Mouse (Mus musculus) midbrain, embryonic 13.5 days (tissue): Measurements from ENCODE around the gene Cela1. TPM values are rescaled to one million over a fixed set of nuclear protein-coding genes. Genes with fewer than 3 reads are reported as not detected.

Source experiments
- ATAC-seq: fragments of 200-750 bp; cut with Nextera tagmentation; 2 replicates; pipeline ENCODE4 v1.8.0; 2017; ENCODE audit warnings: mild to moderate bottlenecking, moderate TSS enrichment, moderate library complexity
- H3K27ac ChIP-seq: fragments of 300-500 bp; sonication (generic); 2 replicates; pipeline ENCODE4 v1.5.1; 2015; ENCODE audit warnings: inconsistent platforms, mild to moderate bottlenecking, moderate library complexity
- H3K27me3 ChIP-seq: fragments of 300-500 bp; sonication (generic); 2 replicates; pipeline ENCODE4 v1.6.1; 2015; ENCODE audit warnings: mild to moderate bottlenecking, inconsistent platforms
- H3K36me3 ChIP-seq: fragments of 300-500 bp; sonication (generic); 2 replicates; pipeline ENCODE4 v1.6.1; 2015; ENCODE audit warnings: mild to moderate bottlenecking, inconsistent platforms
- H3K4me1 ChIP-seq: fragments of 300-500 bp; sonication (generic); replicated peaks from 2 replicates; pipeline ENCODE4 v1.6.1; 2015; ENCODE audit warnings: inconsistent platforms
- H3K4me2 ChIP-seq: fragments of 300-500 bp; sonication (generic); replicated peaks from 2 replicates; pipeline ENCODE4 v1.6.1; 2015; ENCODE audit warnings: moderate library complexity, mild to moderate bottlenecking, inconsistent platforms
- H3K4me3 ChIP-seq: fragments of 300-500 bp; sonication (generic); replicated peaks from 2 replicates; pipeline ENCODE4 v1.5.1; 2015; ENCODE audit warnings: mild to moderate bottlenecking, inconsistent platforms
- H3K9ac ChIP-seq: fragments of 300-500 bp; sonication (generic); replicated peaks from 2 replicates; pipeline ENCODE4 v1.6.1; 2015; ENCODE audit warnings: mild to moderate bottlenecking, inconsistent platforms
- H3K9me3 ChIP-seq: fragments of 300-500 bp; sonication (generic); 2 replicates; pipeline ENCODE4 v1.6.1; 2016; ENCODE audit warnings: mild to moderate bottlenecking, inconsistent platforms
- WGBS: fragments of 180-500 bp; shearing (Covaris S2); methylation state at CpG from one replicate; pipeline ENCODE4 v1.1.7; 2015; 5-methylcytosine and 5-hydroxymethylcytosine counted together
- polyA plus RNA-seq: library from polyadenylated mRNA; unstranded; fragments of >200 nt; fragmentation: Nextera tagmentation; extraction: Ambion mirVana; gene quantifications from 2 replicates; pipeline ENCODE4 v1.2.1, GENCODE M21; 2015

Gene Cela1
- polyA plus RNA-seq = 0.34 and 1.1 TPM in 2 replicates

- H3K27ac ChIP-seq = no peak within 1 kb of the TSS
- no peak within 1 kb of the TSS for H3K4me2 ChIP-seq
- H3K9ac ChIP-seq = no peak within 1 kb of the TSS
- no peaks in the 10 kb centered on the region for H3K4me1 ChIP-seq
- H3K36me3 ChIP-seq = no peaks in the 10 kb centered on the region
- H3K27me3 ChIP-seq = no peaks in the 10 kb centered on the region
- no peak within 1 kb of the TSS for H3K4me3 ChIP-seq
- WGBS = 83% methylated on average over 8 of the region's 8 CpGs
- peaks cover 9% of the 10 kb centered on the region; the same call in 1 of the 2 replicates for H3K9me3 ChIP-seq
- ATAC-seq = no peak
These were observed at the start of gene Cela1 for GRCm38 (mm10) chr15:100687430-100687971. Gene Cela1, minus strand, starts transcription at chr15:100687921.

GRCm38 (mm10) chr15:100735953-100736300 lies 48.2 kb upstream of the Cela1 start:
- ATAC-seq = no peak
- peaks cover 4% of the 10 kb centered on the region for H3K27me3 ChIP-seq
- H3K4me1 ChIP-seq = no peaks in the 10 kb centered on the region
- H3K4me3 ChIP-seq = no peak overlapping the region
- no peak overlapping the region for H3K27ac ChIP-seq
- WGBS = 90% methylated on average over 9 of the region's 9 CpGs
- no peaks in the 10 kb centered on the region for H3K36me3 ChIP-seq
- H3K9ac ChIP-seq = no peak overlapping the region
- no peaks in the 10 kb centered on the region for H3K9me3 ChIP-seq
- H3K4me2 ChIP-seq = no peak overlapping the region

GRCm38 (mm10) chr15:100735095-100735952 lies 47.6 kb upstream of the Cela1 start:
- no peaks in the 10 kb centered on the region for H3K36me3 ChIP-seq
- H3K27me3 ChIP-seq = peaks cover 10% of the 10 kb centered on the region
- H3K4me1 ChIP-seq = no peaks in the 10 kb centered on the region
- H3K9me3 ChIP-seq = no peaks in the 10 kb centered on the region
- 86% methylated on average over 14 of the region's 15 CpGs for WGBS
- H3K4me3 ChIP-seq = no peak overlapping the region
- H3K9ac ChIP-seq = no peak overlapping the region
- H3K27ac ChIP-seq = no peak overlapping the region
- H3K4me2 ChIP-seq = no peak overlapping the region
- no peak for ATAC-seq

GRCm38 (mm10) chr15:100732580-100732979 lies 44.9 kb upstream of the Cela1 start:
- no peaks in the 10 kb centered on the region for H3K9me3 ChIP-seq
- peaks cover 13% of the 10 kb centered on the region for H3K4me1 ChIP-seq
- H3K36me3 ChIP-seq = no peaks in the 10 kb centered on the region
- no peak overlapping the region for H3K4me3 ChIP-seq
- WGBS = 36% methylated on average over 5 of the region's 5 CpGs
- H3K27me3 ChIP-seq = peaks cover 37% of the 10 kb centered on the region
- no peak overlapping the region for H3K27ac ChIP-seq
- ATAC-seq = no peak
- no peak overlapping the region for H3K9ac ChIP-seq
- no peak overlapping the region for H3K4me2 ChIP-seq

- peaks cover 47% of the 10 kb centered on the region for H3K27me3 ChIP-seq
- ATAC-seq = no peak
- no peaks in the 10 kb centered on the region for H3K9me3 ChIP-seq
- no peak overlapping the region for H3K4me2 ChIP-seq
- H3K27ac ChIP-seq = no peak overlapping the region
- H3K9ac ChIP-seq = no peak overlapping the region
- WGBS = 52% methylated on average over 9 of the region's 9 CpGs
- H3K4me1 ChIP-seq = peaks cover 13% of the 10 kb centered on the region
- H3K4me3 ChIP-seq = no peak overlapping the region
- H3K36me3 ChIP-seq = no peaks in the 10 kb centered on the region
These were observed 43.4 kb upstream of the Cela1 start for GRCm38 (mm10) chr15:100731081-100731480.

DNA sequence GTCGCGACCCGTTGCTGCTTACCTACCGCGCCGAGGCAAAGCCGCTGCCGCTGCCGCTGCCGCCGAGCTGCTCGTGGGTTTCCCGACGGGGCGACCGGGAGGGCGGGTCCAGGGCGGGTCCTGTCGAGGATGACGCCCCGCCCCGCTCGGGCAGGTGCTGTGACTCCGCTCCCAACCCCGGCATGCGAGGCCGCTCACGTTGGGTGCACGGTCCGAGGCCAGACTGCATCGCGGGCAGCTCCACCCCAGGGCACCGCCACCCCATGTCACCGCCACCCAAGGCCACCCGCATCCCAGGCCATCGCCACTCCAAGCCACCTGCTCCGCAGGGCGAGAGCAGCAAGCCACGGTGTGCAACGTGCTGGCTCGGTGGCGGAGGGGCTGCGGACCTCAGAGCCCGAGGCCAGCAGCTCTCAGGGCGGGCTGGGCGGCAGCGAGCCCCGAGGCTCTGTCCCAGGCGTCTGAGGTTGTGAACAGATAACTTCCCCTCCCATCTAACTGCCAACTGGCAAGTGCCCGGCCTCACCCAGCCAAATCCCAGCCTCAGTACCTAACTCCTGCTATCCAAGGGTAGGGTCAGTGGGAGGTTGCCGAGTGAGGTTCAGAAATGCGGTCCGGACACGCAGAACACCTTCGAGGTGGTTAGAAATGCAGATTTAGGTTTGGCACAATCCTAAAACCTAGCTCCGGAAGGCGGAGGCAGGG lies 41.7 kb upstream of the Cela1 start, which contains the start of gene Galnt6:
Gene Galnt6 (minus strand): TSS at position 96 of the 705 bp plus-strand sequence.
- H3K4me1 ChIP-seq = peaks cover 13% of the 10 kb centered on the region
- no peak within 1 kb of the TSS for H3K27ac ChIP-seq
- H3K36me3 ChIP-seq = no peaks in the 10 kb centered on the region
- peaks cover 47% of the 10 kb centered on the region for H3K27me3 ChIP-seq
- peak; percentile 6; the same call in 1 of the 2 replicates for ATAC-seq
- H3K4me3 ChIP-seq = peak within 1 kb of the TSS; percentile 39
- peak within 1 kb of the TSS; percentile 49 for H3K9ac ChIP-seq
- WGBS = 4% methylated on average over 57 of the region's 57 CpGs
- H3K9me3 ChIP-seq = no peaks in the 10 kb centered on the region
- peak within 1 kb of the TSS; percentile 64 for H3K4me2 ChIP-seq

DNA sequence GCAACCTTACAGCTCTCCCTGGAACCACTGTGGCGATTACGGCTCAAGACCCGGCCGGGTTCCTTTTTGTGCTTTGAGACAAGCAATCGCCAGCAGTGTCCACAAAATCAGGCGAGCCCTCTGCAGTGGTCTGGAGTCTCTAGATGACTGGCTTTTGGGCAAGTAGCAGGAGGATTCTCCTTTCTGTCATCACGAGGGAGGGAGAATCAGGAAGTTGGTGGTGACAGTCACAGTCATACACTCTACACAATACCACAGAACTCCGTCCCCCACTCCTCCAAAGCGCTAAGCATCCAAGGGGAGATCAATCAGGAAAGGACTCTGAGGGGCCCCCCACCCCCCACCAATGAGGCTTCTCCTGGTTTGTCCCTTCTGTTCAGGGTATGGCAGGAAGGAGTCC lies 40.9 kb upstream of the Cela1 start:
- Histone ChIP-seq H3K4me3 (peak overlapping the region; percentile 39), H3K9ac (peak overlapping the region; percentile 49; the same call in 1 of the 2 replicates), H3K36me3 (no peaks in the 10 kb centered on the region), H3K27ac (no peak overlapping the region), H3K9me3 (no peaks in the 10 kb centered on the region), H3K4me1 (peaks cover 13% of the 10 kb centered on the region), H3K27me3 (peaks cover 47% of the 10 kb centered on the region), H3K4me2 (peak overlapping the region; percentile 64)
- ATAC-seq = 0 out of 2 replicates have a peak, but pooled peaks have one; percentile 17
- 23% methylated on average over 9 of the region's 9 CpGs for WGBS

DNA sequence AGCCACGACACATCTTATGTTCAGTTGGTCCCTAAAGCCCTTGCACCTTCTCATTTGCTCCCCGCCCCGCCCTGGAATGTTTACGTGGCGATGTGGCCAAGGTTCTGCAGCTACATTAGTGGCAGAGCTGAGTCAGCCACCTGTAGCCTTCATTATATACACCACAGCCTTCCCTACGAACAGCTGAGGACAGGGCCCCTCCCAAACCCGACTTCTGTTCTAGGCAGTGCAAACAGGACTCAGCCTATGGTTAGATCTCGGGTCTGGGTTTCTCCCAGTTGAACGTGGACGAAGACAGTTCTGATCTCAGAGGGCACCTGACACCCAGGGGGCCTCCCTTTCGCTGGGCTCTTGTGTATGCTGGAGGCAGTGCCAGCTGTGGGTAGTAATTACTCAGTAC lies 40.1 kb upstream of the Cela1 start:
- Histone ChIP-seq H3K4me3 (no peak overlapping the region), H3K27me3 (peaks cover 47% of the 10 kb centered on the region), H3K9me3 (no peaks in the 10 kb centered on the region), H3K27ac (no peak overlapping the region), H3K4me2 (no peak overlapping the region), H3K9ac (no peak overlapping the region), H3K4me1 (peaks cover 13% of the 10 kb centered on the region), H3K36me3 (no peaks in the 10 kb centered on the region)
- WGBS = 84% methylated on average over 11 of the region's 11 CpGs
- ATAC-seq = no peak

GRCm38 (mm10) chr15:100726721-100727120 lies 39.0 kb upstream of the Cela1 start:
- Histone ChIP-seq H3K9me3 (no peaks in the 10 kb centered on the region), H3K36me3 (no peaks in the 10 kb centered on the region), H3K4me1 (peaks cover 13% of the 10 kb centered on the region), H3K4me2 (no peak overlapping the region), H3K27ac (no peak overlapping the region), H3K27me3 (peaks cover 47% of the 10 kb centered on the region), H3K4me3 (no peak overlapping the region), H3K9ac (no peak overlapping the region)
- ATAC-seq = no peak
- WGBS = 82% methylated on average over 11 of the region's 11 CpGs

DNA sequence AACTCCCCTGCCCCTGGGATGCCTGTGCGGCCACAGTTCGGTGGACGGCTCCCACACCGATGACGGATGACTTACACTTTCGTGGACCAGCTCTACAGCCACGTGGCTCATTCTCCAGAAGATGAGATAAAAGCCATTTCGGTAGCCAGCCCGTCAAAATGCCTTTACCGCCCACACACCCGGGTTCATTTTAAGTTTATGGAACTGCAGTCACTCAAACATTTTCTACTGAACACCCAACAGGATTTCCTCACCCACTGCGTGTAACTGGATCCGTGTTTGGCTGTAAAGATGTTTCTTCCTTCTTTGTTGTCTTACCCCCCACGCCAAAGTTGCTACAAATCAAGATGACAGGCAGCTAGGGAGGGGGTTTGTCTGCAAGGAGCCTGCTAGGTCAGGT lies 35.8 kb upstream of the Cela1 start:
- ATAC-seq = no peak
- Histone ChIP-seq H3K9me3 (no peaks in the 10 kb centered on the region), H3K36me3 (no peaks in the 10 kb centered on the region), H3K4me2 (no peak overlapping the region), H3K4me3 (no peak overlapping the region), H3K27ac (no peak overlapping the region), H3K4me1 (peaks cover under 1% of the 10 kb centered on the region), H3K27me3 (peaks cover 19% of the 10 kb centered on the region), H3K9ac (no peak overlapping the region)
- 85% methylated on average over 14 of the region's 14 CpGs for WGBS

DNA sequence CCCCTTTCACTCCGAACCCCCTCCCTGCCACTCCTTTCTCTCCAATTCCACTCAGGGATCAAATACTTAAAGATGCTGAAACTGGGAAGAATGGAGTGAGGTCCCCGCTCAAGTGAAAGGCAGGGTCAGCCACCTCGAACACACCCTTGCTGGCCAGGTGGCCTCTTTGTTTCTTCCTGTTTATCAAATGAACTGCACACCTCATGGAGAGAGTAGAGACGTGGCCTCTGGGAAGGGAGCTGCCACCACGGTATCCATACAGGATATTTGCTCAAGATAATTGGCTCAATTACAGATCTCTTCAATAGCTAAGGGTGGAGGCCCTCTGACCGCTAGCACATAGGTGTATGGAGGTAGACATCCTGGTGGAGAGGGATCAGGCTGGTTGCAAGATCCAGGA lies 34.8 kb upstream of the Cela1 start:
- H3K36me3 ChIP-seq = no peaks in the 10 kb centered on the region
- ATAC-seq = no peak
- 74% methylated on average over 6 of the region's 6 CpGs for WGBS

DNA sequence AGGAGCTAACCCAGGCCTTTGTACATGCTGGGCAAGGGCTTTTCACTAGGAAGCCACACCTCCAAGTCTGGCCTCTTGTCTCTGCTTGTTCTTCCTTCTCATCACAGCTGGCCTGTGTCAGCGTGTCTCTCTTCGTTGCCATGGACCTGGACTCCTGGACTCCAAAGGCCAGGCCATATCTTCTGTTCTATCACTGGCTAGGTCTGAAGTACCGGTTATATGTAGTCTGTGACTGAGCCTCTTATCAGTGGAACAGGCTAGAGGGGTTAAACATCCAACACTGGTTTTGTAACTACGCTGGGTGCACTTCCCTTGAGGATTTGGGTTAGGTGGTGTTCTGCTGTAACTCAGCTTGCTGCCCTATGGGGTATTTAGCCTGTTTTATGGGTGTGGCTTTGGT lies 34.3 kb upstream of the Cela1 start:
- ATAC-seq = no peak
- Histone ChIP-seq H3K27ac (no peak overlapping the region), H3K4me3 (no peak overlapping the region), H3K9me3 (no peaks in the 10 kb centered on the region), H3K4me2 (no peak overlapping the region), H3K27me3 (peaks cover 6% of the 10 kb centered on the region; the same call in 1 of the 2 replicates), H3K4me1 (no peaks in the 10 kb centered on the region), H3K9ac (no peak overlapping the region), H3K36me3 (no peaks in the 10 kb centered on the region)
- 64% methylated on average over 4 of the region's 4 CpGs for WGBS

More for the DNA sequence above, 34.8 kb upstream of the Cela1 start:
- Histone ChIP-seq H3K4me1 (no peaks in the 10 kb centered on the region), H3K4me3 (no peak overlapping the region), H3K4me2 (no peak overlapping the region), H3K27ac (no peak overlapping the region), H3K9ac (no peak overlapping the region), H3K9me3 (no peaks in the 10 kb centered on the region), H3K27me3 (peaks cover 10% of the 10 kb centered on the region)
